Mouse (Mus musculus): ENCODE measurements around the gene Dpp3.
A peak's percentile ranks its signal among the peaks of the same experiment; 100 is the strongest.
"Not testable (repeated sequence)": the region's sequence is repeated elsewhere in the genome, so short reads cannot be mapped to it uniquely, and the experiment has no call there.

Gene Dpp3

GRCm38 (mm10) chr19:4891798-4892197 lies 36.3 kb downstream of the Dpp3 start:
- DNase-seq: no peak

GRCm38 (mm10) chr19:4889791-4890190 lies 38.3 kb downstream of the Dpp3 start:
- DNase-seq: no peak

GRCm38 (mm10) chr19:4883961-4884360 lies 44.1 kb downstream of the Dpp3 start:
- DNase-seq: no peak

- no peak for DNase-seq
These were observed 48.8 kb downstream of the Dpp3 start for GRCm38 (mm10) chr19:4879324-4879703.

- DNase-seq: peak; percentile 96
These were observed 49.4 kb downstream of the Dpp3 start, which contains the start of gene Zdhhc24 for GRCm38 (mm10) chr19:4878405-4879323. Zdhhc24 (plus strand) TSS chr19:4878668.

GRCm38 (mm10) chr19:4877785-4878184 lies 50.3 kb downstream of the Dpp3 start, which contains the start of gene Actn3:
Actn3 (minus strand) TSS chr19:4877909.
- DNase-seq: peak; percentile 53

GRCm38 (mm10) chr19:4876755-4877154 lies 51.3 kb downstream of the Dpp3 start:
- DNase-seq: no peak

- no peak for DNase-seq
These were observed 51.8 kb downstream of the Dpp3 start for GRCm38 (mm10) chr19:4876241-4876640.

- not testable (repeated sequence) for DNase-seq
These were observed 53.5 kb downstream of the Dpp3 start for GRCm38 (mm10) chr19:4874613-4875012.

GRCm38 (mm10) chr19:4865147-4865546 lies 62.9 kb downstream of the Dpp3 start:
- peak; percentile 59 for DNase-seq

GRCm38 (mm10) chr19:4863048-4863447 lies 65.0 kb downstream of the Dpp3 start:
- no peak for DNase-seq

GRCm38 (mm10) chr19:4859081-4859480 lies 69.0 kb downstream of the Dpp3 start:
- no peak for DNase-seq
